Mouse (Mus musculus) E14TG2a.4 (cell line): ENCODE measurements around the gene Spata13.

ENCODE experiments used
- CTCF ChIP-seq: conservative IDR thresholded peaks from 2 replicates; pipeline ENCODE4 v1.5.1; 2014; ENCODE audit warnings: low read length
- POU5F1 ChIP-seq: IDR thresholded peaks from 2 replicates; pipeline ENCODE4 v1.6.1; 2014; ENCODE audit warnings: low read length, borderline replicate concordance

- TF ChIP-seq CTCF, result no peak
- no peak for TF ChIP-seq POU5F1
Measured at GRCm38 (mm10) chr14:60726091-60726490, 92.3 kb downstream of the Spata13 start.
